Mouse (Mus musculus) liver, postnatal 0 days (tissue): ENCODE measurements around the gene Cmtr2. TPM values are rescaled to one million over a fixed set of nuclear protein-coding genes. Genes with fewer than 3 reads are reported as not detected.
A peak's percentile ranks its signal among the peaks of the same experiment; 100 is the strongest.

Experiments used
- ATAC-seq: fragments of 200-750 bp; cut with Nextera tagmentation; 2 replicates; pipeline ENCODE4 v1.8.0; 2017; ENCODE audit warnings: mild to moderate bottlenecking, moderate library complexity
- DNase-seq: peaks from one replicate; pipeline ENCODE4 v3.0.0-alpha.2; 2016
- H3K27ac ChIP-seq: fragments of 300-500 bp; sonication (generic); 2 replicates; pipeline ENCODE4 v1.5.1; 2014; ENCODE audit warnings: antibody characterized with exemption, moderate library complexity, mild to moderate bottlenecking, low read depth
- H3K27me3 ChIP-seq: fragments of 300-500 bp; sonication (generic); 2 replicates; pipeline ENCODE4 v1.6.1; 2014; ENCODE audit warnings: low read length, control low read depth, mixed read lengths; ENCODE audit not compliant: insufficient read depth
- H3K36me3 ChIP-seq: fragments of 300-500 bp; sonication (generic); replicated peaks from 2 replicates; pipeline ENCODE4 v1.6.1; 2014; ENCODE audit warnings: mild to moderate bottlenecking, control low read depth, low read length, moderate library complexity, mixed read lengths; ENCODE audit not compliant: insufficient read depth
- H3K4me1 ChIP-seq: fragments of 300-500 bp; sonication (generic); 2 replicates; pipeline ENCODE4 v1.6.1; 2014; ENCODE audit warnings: antibody characterized with exemption, mild to moderate bottlenecking, control low read depth; ENCODE audit not compliant: insufficient read depth
- H3K4me2 ChIP-seq: fragments of 300-500 bp; sonication (generic); 2 replicates; pipeline ENCODE4 v1.6.1; 2014; ENCODE audit warnings: low read depth, mild to moderate bottlenecking, low read length, moderate library complexity, mixed read lengths
- H3K4me3 ChIP-seq: fragments of 300-500 bp; sonication (generic); 2 replicates; pipeline ENCODE4 v1.5.1; 2014; ENCODE audit warnings: low read depth, low read length
- H3K9ac ChIP-seq: fragments of 300-500 bp; sonication (generic); replicated peaks from 2 replicates; pipeline ENCODE4 v1.6.1; 2014; ENCODE audit warnings: mild to moderate bottlenecking, moderate library complexity
- H3K9me3 ChIP-seq: fragments of 300-500 bp; sonication (generic); 2 replicates; pipeline ENCODE4 v1.6.1; 2016; ENCODE audit warnings: mild to moderate bottlenecking, control low read depth, low read length, mixed read lengths
- CTCF ChIP-seq: sonication (generic); IDR thresholded peaks from 2 replicates; pipeline ENCODE4 v1.5.1; 2016; ENCODE audit warnings: antibody characterized with exemption, low read depth
- EP300 ChIP-seq: IDR thresholded peaks from 2 replicates; pipeline ENCODE4 v1.6.1; 2016; ENCODE audit warnings: antibody characterized with exemption, low read depth, mild to moderate bottlenecking
- WGBS: fragments of 180-500 bp; shearing (Covaris S2); extraction: QIAGEN DNeasy Blood & Tissue Kit; methylation state at CpG from one replicate; pipeline ENCODE4 v1.1.7; 2014; ENCODE audit not compliant: insufficient replicate concordance; 5-methylcytosine and 5-hydroxymethylcytosine counted together
- polyA plus RNA-seq: library from polyadenylated mRNA; unstranded; fragments of >200 nt; fragmentation: Nextera tagmentation; extraction: Ambion mirVana; gene quantifications from 2 replicates; pipeline ENCODE4 v1.2.1, GENCODE M21; 2015

Gene Cmtr2
- polyA plus RNA-seq, 1 experiment from 2014 or later: 2.5 TPM

DNA sequence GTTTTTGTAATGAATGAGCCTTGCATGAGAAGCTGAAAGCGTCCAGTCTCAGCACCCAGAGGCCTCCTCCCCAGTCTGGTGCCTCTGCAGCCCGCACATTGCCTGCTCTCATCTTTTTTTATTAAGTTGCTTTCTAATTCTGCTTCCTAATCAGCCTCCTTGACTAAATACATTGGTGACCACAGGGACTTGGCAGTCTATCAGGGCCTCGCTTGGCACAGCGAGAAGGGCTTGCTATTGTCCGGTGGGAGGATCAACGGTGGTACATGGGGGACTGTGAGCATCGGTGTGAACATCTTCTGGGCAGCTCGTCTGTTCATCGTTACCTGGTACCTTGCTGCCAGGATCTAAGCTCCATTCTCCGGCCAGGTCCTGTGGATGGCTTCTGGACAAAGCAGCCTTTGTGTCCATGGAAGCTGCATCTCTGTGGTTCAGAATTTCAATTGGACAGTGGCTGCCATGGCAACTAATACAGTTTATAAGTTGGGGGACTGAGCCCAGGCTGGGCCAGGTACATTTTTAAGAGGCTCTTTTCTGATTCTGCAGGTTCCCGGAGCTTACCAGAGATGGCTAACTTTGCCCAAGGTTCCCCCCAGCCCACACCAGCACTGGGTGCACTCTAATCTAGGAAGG, 32.6 kb upstream of the Cmtr2 start:
- Histone ChIP-seq H3K36me3 (no peaks in the 10 kb centered on the region), H3K4me2 (no peak overlapping the region), H3K9ac (no peak overlapping the region), H3K4me3 (no peak overlapping the region), H3K9me3 (no peaks in the 10 kb centered on the region), H3K4me1 (no peaks in the 10 kb centered on the region), H3K27me3 (0 out of 2 replicates have a peak, but pooled peaks cover 3% of the 10 kb centered on the region), H3K27ac (no peak overlapping the region)
- DNase-seq (no peak), ATAC-seq (no peak)
- TF ChIP-seq EP300 (no peak), CTCF (no peak)
- 81% methylated on average over 11 of the region's 11 CpGs for whole genome bisulfite sequencing

DNA sequence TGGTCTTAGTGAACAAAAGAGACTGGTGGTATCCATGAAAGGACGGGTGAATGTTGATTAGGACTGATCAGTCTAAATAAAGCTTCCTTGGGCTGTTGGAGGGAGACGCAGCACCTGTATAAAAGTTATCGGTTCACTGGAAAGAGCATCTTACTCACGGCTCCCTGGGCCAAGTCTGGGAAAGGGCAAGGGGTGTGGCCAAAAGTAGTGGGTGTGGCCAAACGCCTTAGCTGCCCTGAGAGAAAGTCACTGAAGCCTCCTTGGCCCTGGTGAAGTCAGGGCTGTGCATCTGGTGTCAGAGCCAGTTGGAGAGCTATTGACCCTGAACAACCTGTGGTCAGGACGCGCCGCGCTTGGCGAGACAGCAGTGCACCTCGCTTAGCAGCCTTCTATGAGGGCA, 31.7 kb upstream of the Cmtr2 start:
- Histone ChIP-seq H3K4me1 (no peaks in the 10 kb centered on the region), H3K9ac (no peak overlapping the region), H3K4me2 (no peak overlapping the region), H3K36me3 (no peaks in the 10 kb centered on the region), H3K4me3 (no peak overlapping the region), H3K27me3 (0 out of 2 replicates have a peak, but pooled peaks cover 2% of the 10 kb centered on the region), H3K9me3 (no peaks in the 10 kb centered on the region), H3K27ac (no peak overlapping the region)
- no peak for TF ChIP-seq CTCF
- no peak for TF ChIP-seq EP300
- DNase-seq (no peak), ATAC-seq (no peak)
- WGBS: 14% methylated on average over 11 of the region's 11 CpGs

DNA sequence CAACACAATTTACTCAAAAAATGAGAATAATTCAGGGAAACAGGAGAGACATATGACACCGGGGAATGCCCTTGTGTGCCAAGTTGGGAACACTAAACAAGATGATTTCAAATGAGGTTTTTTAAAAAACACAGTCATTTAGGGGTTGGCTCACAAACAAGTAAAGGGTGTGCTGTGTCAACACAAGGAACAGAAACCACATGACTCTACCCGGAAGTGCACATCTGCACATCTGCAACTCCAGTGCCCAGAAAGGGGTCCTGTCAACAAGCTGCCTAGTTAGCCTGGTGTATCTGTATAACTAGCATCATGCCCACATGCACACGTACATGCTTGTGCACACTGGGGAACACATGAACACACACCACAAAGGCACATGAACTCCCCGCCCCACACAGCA, 29.9 kb upstream of the Cmtr2 start:
- Histone ChIP-seq H3K27me3 (0 out of 2 replicates have a peak, but pooled peaks cover 2% of the 10 kb centered on the region), H3K4me2 (no peak overlapping the region), H3K36me3 (no peaks in the 10 kb centered on the region), H3K9ac (no peak overlapping the region), H3K27ac (no peak overlapping the region), H3K4me1 (no peaks in the 10 kb centered on the region), H3K9me3 (no peaks in the 10 kb centered on the region), H3K4me3 (no peak overlapping the region)
- DNase-seq: no peak
- 69% methylated on average over 4 of the region's 4 CpGs for WGBS
- ATAC-seq: no peak
- TF ChIP-seq EP300 (no peak), CTCF (no peak)

DNA sequence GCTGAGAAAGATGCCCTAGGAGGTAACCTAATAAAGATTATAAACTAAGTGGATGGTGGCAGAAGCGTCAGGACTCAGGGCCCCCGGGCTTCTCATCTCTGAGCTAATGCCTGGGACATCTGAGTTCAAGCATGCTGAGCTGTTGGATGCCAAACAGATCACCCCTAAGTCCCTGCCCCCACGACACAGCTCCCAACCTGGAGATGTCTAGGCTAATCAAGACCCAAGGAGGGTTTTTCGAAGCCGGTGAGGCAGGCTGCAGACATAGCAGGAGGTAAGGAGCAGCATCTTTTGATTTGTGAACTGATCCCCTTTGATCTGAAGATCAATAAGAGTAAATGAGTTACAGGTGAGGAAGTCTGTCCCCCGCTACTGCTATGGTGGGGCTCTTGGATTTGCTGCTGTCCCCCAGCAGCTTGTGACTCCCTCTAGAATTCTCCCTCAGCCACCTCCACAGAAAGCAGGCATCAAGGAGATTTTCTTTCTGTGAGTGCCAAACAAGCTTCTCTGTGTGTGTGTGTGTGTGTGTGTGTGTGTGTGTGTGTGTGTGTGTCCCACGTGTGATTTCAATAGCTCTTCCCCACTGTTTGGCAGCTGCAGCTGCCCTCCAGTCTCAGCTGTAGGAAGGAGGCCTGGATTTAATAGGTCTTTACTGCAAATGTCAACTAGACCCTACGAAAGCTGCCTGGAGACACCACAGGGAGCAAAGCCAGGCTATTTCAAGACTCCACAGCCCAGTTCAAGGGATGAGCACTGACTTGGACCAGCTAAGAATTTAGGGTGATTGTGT, 26.3 kb upstream of the Cmtr2 start:
- Histone ChIP-seq H3K36me3 (no peaks in the 10 kb centered on the region), H3K4me1 (no peaks in the 10 kb centered on the region), H3K9me3 (no peaks in the 10 kb centered on the region), H3K4me3 (no peak overlapping the region), H3K27ac (no peak overlapping the region), H3K9ac (no peak overlapping the region), H3K4me2 (no peak overlapping the region), H3K27me3 (no peaks in the 10 kb centered on the region)
- WGBS: 22% methylated on average over 8 of the region's 8 CpGs
- TF ChIP-seq EP300 (no peak), CTCF (no peak)
- DNase-seq: no peak
- no peak for ATAC-seq

DNA sequence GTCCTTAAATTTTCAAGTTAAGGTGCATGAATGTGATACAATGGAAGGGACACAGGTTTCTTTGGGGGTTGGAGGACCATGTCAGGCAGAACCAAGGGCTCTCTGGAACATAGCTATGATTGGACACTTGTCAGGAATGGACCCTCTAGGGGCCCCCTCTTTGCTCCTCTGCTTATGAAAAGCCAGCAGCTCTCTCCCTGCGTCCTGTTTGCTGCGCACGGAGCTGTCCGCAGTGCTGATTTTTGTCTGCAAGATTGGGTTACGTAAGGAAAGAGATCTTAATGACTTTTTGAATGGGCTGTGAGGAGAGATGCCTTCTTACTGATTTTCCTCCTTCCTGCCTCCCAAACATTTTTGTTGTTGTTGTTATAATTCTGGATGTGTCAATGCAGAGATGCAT, 18.8 kb upstream of the Cmtr2 start:
- no peaks in the 10 kb centered on the region for H3K27me3 ChIP-seq
- TF ChIP-seq EP300: no peak
- TF ChIP-seq CTCF: no peak
- no peaks in the 10 kb centered on the region for H3K36me3 ChIP-seq
- ATAC-seq (no peak), DNase-seq (peak; percentile 47)
- no peaks in the 10 kb centered on the region for H3K9me3 ChIP-seq
- H3K4me3 ChIP-seq: no peak overlapping the region
- 6% methylated on average over 5 of the region's 5 CpGs for WGBS
- H3K27ac ChIP-seq: no peak overlapping the region
- no peak overlapping the region for H3K4me2 ChIP-seq
- H3K9ac ChIP-seq: no peak overlapping the region
- no peaks in the 10 kb centered on the region for H3K4me1 ChIP-seq

DNA sequence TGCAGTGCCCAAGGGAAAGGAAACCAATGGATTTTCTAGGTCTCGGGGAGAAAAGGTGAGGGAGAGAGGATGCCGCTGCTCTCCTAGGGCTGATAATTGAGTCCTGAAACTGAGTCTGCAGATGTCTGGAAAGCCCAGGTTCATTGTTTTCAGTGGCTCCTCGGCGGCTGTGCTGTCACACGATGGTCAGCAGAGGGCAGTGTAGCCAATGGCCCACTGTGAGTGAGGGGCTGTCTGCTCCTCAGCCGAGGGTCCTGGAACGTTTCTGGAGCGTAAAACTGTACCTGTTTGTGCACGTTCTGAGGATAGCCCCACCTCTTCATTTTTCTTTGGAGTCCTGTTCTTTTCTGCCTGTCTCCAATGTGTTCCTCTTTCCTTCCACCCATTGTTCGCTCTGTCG, 13.7 kb upstream of the Cmtr2 start:
- H3K9me3 ChIP-seq: no peaks in the 10 kb centered on the region
- H3K27me3 ChIP-seq: no peaks in the 10 kb centered on the region
- H3K4me2 ChIP-seq: no peak overlapping the region
- TF ChIP-seq CTCF: peak; percentile 40
- no peak for TF ChIP-seq EP300
- WGBS: 36% methylated on average over 11 of the region's 11 CpGs
- H3K4me3 ChIP-seq: no peak overlapping the region
- H3K36me3 ChIP-seq: no peaks in the 10 kb centered on the region
- no peaks in the 10 kb centered on the region for H3K4me1 ChIP-seq
- no peak for DNase-seq
- H3K27ac ChIP-seq: no peak overlapping the region
- ATAC-seq: no peak
- no peak overlapping the region for H3K9ac ChIP-seq
